Mouse (Mus musculus) cerebellum, adult 11 months (tissue): ENCODE data around the gene Abcf1.

Experiments used
- DNase-seq: peaks from one replicate; pipeline ENCODE4 v3.0.0; 2022

Gene Abcf1

DNA sequence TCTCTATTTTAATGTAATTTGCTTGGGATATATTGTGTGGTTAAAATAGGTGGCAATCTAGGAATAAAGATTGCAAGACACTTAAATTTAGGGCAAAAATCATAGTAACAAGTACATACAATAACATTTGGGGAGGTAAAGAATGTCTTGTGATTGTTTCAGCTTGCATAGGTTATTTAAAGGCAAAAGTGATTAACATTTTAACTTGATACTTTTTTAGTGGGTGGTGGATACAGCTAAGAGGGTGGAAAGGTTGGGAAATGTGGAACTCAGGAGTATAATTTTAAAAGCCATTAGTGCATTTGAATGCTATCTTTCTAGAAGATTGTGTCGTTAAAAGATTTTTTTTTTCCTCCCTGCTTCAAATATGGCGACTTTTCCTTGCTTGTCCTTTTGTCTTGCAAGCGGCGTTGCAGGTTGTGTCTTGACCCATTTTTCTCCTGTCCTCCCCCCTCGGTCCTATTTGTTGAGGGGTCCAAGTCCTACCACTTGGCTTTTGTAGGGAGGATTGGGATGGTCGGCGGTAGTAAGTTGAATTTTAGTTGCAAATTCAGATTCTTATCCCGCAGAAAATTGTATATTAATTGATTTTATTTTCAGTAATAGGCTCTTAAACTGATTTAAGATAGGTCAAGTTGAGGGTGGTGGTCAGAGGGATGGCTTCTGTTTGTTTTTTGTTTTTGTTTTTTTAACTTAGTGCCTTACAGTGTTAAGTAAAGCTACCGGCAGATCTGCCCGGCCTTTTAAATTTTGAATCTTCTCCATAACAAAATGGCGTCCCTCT is 51.1 kb downstream of the Abcf1 start:
- DNase-seq = no peak

DNA sequence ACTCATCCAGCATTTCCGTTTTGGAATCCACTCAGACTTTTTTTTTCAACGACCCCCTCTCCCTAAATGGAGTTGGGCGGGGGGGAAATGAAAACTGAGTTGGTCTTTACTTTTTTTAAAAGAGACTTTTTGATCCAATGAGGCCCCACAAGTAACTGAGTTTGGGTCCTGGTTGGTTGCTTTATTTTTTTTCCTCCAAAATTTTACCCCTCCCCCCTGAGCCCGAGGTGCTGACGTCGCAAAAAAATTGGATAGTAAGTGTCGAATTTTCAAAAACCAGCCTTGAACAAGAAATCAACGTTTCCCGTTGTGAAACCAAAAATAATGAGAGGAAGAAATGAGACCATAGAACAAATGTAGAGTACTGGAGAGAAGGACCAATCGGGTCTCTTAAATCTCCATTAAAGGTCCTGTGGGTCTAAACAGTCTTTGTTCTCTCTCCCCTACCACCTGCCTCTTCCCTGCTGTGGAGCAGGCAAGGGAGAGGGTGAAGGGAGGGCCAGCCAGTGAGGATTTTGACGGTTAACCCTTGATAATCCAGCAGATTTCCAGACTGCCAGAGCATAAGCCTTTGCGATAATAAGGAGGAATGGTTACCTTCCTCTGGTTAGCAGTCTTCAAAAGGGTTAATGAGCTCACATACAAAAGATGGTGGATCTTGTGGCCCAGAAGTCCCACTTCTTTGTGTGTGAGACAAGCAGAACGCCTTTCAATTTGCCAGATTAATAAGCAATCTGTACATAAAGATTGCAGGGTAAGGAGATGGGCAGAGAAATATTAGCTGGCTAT is 51.9 kb downstream of the Abcf1 start:
- peak; percentile 65 for DNase-seq

GRCm38 (mm10) chr17:35917143-35917462 is 52.5 kb downstream of the Abcf1 start:
- DNase-seq = no peak

DNA sequence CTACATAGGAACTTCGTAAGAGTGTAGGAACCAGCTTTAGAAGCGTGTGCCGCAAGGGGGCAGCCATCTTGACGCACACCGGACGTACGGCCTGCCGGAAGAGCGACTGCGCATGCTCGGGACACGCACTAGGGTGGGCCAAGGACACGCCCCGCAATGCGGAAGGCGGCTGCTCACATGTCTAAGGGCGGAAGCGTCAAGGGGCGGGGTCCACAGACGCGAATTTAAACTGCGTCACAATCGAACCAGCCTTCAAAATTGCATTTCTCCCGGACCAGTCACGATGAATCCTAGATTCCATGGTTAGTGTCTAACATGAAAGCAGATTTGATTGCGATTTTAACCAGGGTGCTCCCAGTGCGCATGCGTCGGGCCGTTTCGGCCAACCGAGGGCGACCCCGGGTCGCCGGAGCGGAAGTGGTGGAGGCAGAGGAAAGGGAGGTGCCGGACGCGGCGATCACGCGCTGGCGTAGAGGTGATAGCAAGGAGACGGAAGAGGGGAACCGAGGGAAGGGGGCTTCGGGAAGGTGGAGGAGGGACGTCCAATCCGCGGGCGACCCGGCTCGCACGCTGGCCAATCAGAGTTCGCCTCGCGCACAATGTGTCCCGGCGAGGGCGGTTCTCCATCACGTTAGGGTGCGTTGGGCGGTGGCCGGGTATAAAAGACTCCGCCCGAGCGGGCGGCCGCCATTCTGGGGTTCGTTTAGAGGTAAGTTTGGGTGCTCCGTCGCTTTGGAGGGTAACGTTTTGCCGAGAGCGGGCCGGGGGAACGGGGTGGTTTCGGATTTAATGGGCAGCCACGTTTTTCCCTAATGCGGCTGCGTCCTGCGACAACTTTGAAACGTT is 53.0 kb downstream of the Abcf1 start, which contains the start of the genes Mrps18b and Ppp1r10:
Mrps18b (minus strand) TSS at position 93 of the 846 bp plus-strand sequence.
Ppp1r10 (plus strand) TSS at position 138 of the 846 bp plus-strand sequence.
- DNase-seq = peak; percentile 99

- DNase-seq = no peak
Measured at GRCm38 (mm10) chr17:35915538-35916296, 53.8 kb downstream of the Abcf1 start.

GRCm38 (mm10) chr17:35914975-35915374 is 54.6 kb downstream of the Abcf1 start:
- no peak for DNase-seq

- peak; percentile 83 for DNase-seq
Measured at GRCm38 (mm10) chr17:35909919-35910369, 59.6 kb downstream of the Abcf1 start, which contains the start of gene Atat1. TSS of gene Atat1 (minus strand) at chr17:35910075.

- DNase-seq = no peak
Measured at GRCm38 (mm10) chr17:35909186-35909918, 60.2 kb downstream of the Abcf1 start.

- no peak for DNase-seq
Measured at GRCm38 (mm10) chr17:35907609-35908008, 62.0 kb downstream of the Abcf1 start.
